Mouse (Mus musculus): ENCODE results near the gene 4930452B06Rik.

DNA sequence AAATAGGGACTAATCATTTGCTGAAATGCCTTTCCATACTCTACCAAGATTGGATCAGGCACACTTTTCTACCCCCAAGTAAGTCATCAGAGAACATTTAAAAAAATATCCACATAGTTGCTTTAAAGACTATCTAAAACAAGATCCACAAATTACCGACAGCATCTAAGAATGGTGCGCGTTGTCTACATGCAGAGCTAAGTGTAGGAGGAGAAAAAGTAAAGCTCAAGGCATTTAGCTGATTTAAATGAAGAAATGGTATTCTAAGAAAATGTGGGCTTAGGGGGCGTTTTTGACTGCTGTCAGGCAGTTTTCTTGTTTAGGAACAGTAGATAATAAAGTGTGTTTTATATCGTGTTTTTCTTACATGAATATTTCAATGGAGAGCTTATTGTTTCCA lies 163.5 kb downstream of the 4930452B06Rik start:
- TF ChIP-seq CTCF (IDR thresholded peaks at IDR 0.05; ENCODE audit: control insufficient read depth, insufficient read depth, insufficient read length) (no peak), USF1 (IDR thresholded peaks at IDR 0.05; ENCODE audit: low read depth) (no peak), FOSL1 (IDR thresholded peaks at IDR 0.05; ENCODE audit: insufficient read depth, low read length, poor library complexity, severe bottlenecking) (no peak)
